Mouse (Mus musculus) midbrain, embryonic 14.5 days (tissue): ENCODE measurements at regions not wholly inside any gene's neighbourhood (a gene's known extent, or its start where the extent isn't known, plus 50 kb on each side); places are given as distances from the start of the nearest gene placed in this dataset.

Experiments used
- ATAC-seq: fragments of 200-750 bp; cut with Nextera tagmentation; 2 replicates; pipeline ENCODE4 v1.8.0; 2017; ENCODE audit warnings: moderate number of reproducible peaks, moderate library complexity; ENCODE audit not compliant: low FRiP score, low TSS enrichment
- DNase-seq: peaks from one replicate; pipeline ENCODE4 v3.0.0-alpha.2; 2015
- H3K27ac ChIP-seq: fragments of 300-500 bp; sonication (generic); replicated peaks from 2 replicates; pipeline ENCODE4 v1.5.1; 2014; ENCODE audit warnings: mild to moderate bottlenecking, low read depth, low read length, moderate library complexity
- H3K27me3 ChIP-seq: fragments of 300-500 bp; sonication (generic); 2 replicates; pipeline ENCODE4 v1.6.1; 2014; ENCODE audit warnings: low read length, control low read depth, mixed read lengths; ENCODE audit not compliant: control insufficient read depth, insufficient read depth
- H3K36me3 ChIP-seq: fragments of 300-500 bp; sonication (generic); 2 replicates; pipeline ENCODE4 v1.6.1; 2014; ENCODE audit warnings: low read length, control low read depth; ENCODE audit not compliant: control insufficient read depth, insufficient read depth
- H3K4me1 ChIP-seq: fragments of 300-500 bp; sonication (generic); 2 replicates; pipeline ENCODE4 v1.6.1; 2014; ENCODE audit warnings: mild to moderate bottlenecking, antibody characterized with exemption, low read length, control low read depth; ENCODE audit not compliant: control insufficient read depth, insufficient read depth
- H3K4me2 ChIP-seq: fragments of 300-500 bp; sonication (generic); 2 replicates; pipeline ENCODE4 v1.6.1; 2014; ENCODE audit warnings: mild to moderate bottlenecking, low read length, moderate library complexity
- H3K4me3 ChIP-seq: fragments of 300-500 bp; sonication (generic); replicated peaks from 2 replicates; pipeline ENCODE4 v1.5.1; 2014; ENCODE audit warnings: low read depth, low read length
- H3K9ac ChIP-seq: fragments of 300-500 bp; sonication (generic); replicated peaks from 2 replicates; pipeline ENCODE4 v1.6.1; 2014; ENCODE audit warnings: mild to moderate bottlenecking, low read length, moderate library complexity
- H3K9me3 ChIP-seq: fragments of 300-500 bp; sonication (generic); 2 replicates; pipeline ENCODE4 v1.6.1; 2016; ENCODE audit warnings: low read length, control low read depth, mixed read lengths; ENCODE audit not compliant: control insufficient read depth
- WGBS: fragments of 180-500 bp; shearing (Covaris S2); extraction: QIAGEN DNeasy Blood & Tissue Kit; methylation state at CpG from one replicate; pipeline ENCODE4 v1.1.7; 2014; 5-methylcytosine and 5-hydroxymethylcytosine counted together

DNA sequence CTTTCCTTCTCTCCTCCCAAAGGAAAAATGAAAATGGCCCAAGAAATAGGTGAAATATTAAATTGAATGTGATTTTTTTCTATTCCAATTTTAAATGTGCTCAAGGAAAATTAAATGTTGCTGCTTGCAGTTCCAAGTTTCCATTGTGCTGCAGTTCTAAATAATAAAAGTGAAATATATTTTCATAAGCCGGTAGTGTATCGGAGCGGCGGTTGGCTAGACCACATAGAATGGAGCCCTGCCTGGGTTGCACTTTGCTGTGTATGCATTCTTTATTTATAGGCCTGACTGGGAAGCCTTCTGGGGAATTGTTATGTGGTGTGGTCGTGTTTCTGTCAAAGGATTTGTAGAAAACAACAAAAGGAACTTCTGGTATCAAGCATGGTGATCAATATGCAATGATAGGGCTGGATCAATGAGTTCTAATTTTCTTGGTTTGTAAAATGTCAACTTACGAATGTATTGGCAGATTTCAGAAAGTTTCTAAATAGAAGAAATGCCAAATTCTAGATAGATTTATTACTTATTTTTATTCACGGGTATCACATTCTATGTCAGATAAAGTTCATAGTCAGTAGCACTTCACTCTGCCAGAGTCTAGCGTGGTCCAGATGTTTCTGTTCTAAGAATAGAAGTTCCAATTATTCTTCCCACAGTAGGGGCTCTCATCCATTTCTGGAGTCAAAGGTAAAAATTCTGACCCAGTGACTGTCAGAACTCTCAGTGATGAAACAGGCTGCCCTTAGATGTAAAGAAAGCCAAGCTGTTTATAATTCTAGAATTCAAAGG is 123.0 kb downstream of the Otol1 start:
- no peaks in the 10 kb centered on the region for H3K4me1 ChIP-seq
- H3K4me3 ChIP-seq = no peak overlapping the region
- H3K27me3 ChIP-seq = no peaks in the 10 kb centered on the region
- ATAC-seq = no peak
- no peak overlapping the region for H3K4me2 ChIP-seq
- 88% methylated on average over 8 of the region's 8 CpGs for WGBS
- H3K9me3 ChIP-seq = no peaks in the 10 kb centered on the region
- no peak overlapping the region for H3K27ac ChIP-seq
- H3K9ac ChIP-seq = no peak overlapping the region
- no peaks in the 10 kb centered on the region for H3K36me3 ChIP-seq
- no peak for DNase-seq

DNA sequence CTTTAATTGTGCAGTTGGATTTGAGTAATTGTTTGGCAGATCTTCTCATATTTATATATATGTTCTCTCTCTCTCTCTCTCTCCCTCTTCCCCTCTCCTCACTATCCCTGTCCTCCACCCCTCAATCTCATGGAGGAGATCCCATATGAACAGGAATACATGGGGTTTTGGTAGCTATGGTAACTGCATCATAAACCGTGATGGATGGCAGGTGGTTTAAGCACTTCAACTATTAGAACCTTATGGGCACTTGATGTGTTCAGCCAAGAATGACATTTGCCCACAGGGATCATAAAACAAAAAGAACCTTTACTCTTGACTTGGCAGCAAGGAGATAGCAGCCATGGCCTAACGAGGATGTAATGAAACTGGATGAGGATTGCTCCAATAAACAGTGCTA is 127.5 kb downstream of the Otol1 start:
- ATAC-seq (no peak), DNase-seq (peak; percentile 4)
- Histone ChIP-seq H3K9me3 (no peaks in the 10 kb centered on the region), H3K4me1 (no peaks in the 10 kb centered on the region), H3K27me3 (no peaks in the 10 kb centered on the region), H3K9ac (no peak overlapping the region), H3K4me3 (no peak overlapping the region), H3K4me2 (no peak overlapping the region), H3K27ac (no peak overlapping the region), H3K36me3 (no peaks in the 10 kb centered on the region)
- 57% methylated on average over 2 of the region's 2 CpGs for WGBS

DNA sequence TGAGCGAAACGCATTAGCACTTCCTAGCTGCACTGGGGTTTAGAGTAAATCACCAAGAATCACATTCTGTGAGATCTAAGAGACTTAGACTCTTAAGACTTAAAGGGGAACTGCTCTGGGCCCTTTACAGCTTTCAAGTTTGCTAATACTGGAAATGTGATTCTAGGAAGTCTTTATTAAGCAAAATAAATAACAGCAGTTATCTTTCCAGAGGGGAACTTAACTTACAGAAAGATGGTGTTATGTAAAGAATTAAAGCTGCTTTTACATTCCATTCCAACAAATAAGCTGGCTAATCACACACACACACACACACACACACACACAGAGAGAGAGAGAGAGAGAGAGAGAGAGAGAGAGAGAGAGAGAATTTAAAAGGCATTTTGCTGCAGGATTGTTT is 131.1 kb downstream of the Otol1 start:
- no peak overlapping the region for H3K4me3 ChIP-seq
- peak; percentile 33 for DNase-seq
- no peaks in the 10 kb centered on the region for H3K36me3 ChIP-seq
- no peak for ATAC-seq
- H3K4me1 ChIP-seq = no peaks in the 10 kb centered on the region
- no peak overlapping the region for H3K27ac ChIP-seq
- H3K9ac ChIP-seq = no peak overlapping the region
- no peaks in the 10 kb centered on the region for H3K9me3 ChIP-seq
- H3K4me2 ChIP-seq = no peak overlapping the region
- WGBS = 83% methylated on average over 2 of the region's 2 CpGs
- H3K27me3 ChIP-seq = no peaks in the 10 kb centered on the region

DNA sequence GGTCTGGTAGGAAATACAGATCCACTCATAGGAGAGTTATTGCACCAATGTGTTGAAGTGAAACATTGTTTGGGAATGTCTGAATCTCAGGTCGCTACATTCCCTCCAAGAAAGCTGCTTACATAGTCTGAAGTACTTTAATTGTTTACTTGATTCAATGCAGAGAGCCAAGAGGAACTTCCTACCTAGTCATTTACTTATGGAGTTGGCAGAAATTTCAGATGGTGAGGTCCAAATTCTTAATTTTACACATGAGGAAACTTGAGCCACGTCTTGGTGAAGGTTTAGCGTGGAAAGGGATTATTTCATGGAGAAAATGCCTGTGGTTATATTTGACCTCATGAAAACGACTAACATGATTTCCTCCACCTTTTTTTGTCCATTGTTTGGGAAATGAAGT is 131.5 kb downstream of the Otol1 start:
- no peak for DNase-seq
- Histone ChIP-seq H3K9me3 (no peaks in the 10 kb centered on the region), H3K4me1 (no peaks in the 10 kb centered on the region), H3K27ac (no peak overlapping the region), H3K4me3 (no peak overlapping the region), H3K9ac (no peak overlapping the region), H3K4me2 (no peak overlapping the region), H3K36me3 (no peaks in the 10 kb centered on the region), H3K27me3 (no peaks in the 10 kb centered on the region)
- WGBS = 77% methylated on average over 4 of the region's 4 CpGs
- no peak for ATAC-seq

DNA sequence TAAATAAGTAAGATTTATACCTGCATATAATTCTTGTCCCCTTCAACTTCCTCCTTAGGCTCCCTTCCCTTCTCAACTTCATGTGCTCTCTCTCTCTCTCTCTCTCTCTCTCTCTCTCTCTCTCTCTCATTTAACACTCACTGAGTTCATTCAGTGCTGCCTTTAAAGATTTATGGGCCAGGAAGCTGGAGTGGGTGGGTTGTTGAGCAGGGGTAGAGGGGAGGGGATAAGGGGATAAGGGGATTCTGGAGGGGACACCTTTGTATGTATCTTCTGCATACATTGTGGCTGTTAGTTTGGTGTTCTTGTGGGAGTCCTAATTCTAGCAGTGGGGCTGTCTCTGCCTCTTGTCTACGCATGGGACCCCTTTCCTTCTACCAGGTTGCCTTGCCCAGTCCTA is 138.3 kb downstream of the Otol1 start:
- 83% methylated on average over 1 of the region's 1 CpGs for WGBS
- no peaks in the 10 kb centered on the region for H3K27me3 ChIP-seq
- H3K9me3 ChIP-seq = no peaks in the 10 kb centered on the region
- ATAC-seq (no peak), DNase-seq (no peak)
- no peaks in the 10 kb centered on the region for H3K4me1 ChIP-seq
- H3K36me3 ChIP-seq = no peaks in the 10 kb centered on the region
- no peak overlapping the region for H3K4me2 ChIP-seq
- H3K9ac ChIP-seq = no peak overlapping the region
- no peak overlapping the region for H3K27ac ChIP-seq
- no peak overlapping the region for H3K4me3 ChIP-seq

DNA sequence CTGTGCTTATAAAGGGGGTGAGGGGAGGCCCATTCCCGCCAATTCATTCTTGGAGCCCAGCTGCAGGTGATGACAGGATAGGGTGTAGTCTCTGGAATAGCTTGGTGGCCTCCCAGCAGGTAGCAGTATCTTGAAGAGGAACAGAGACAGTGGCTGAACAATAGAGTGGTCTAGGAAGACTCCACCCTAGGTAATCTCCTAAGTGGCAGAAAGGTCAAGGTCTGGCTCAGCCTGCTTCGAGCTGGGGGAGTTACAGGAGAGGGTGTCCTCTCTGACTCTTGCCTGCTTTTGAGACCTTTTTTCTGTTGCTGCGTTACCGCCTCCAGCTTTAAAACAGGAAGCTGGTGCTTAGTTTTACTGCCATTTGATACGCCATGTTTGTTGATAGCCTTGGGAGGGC is 143.7 kb downstream of the Otol1 start:
- WGBS = 74% methylated on average over 5 of the region's 5 CpGs

DNA sequence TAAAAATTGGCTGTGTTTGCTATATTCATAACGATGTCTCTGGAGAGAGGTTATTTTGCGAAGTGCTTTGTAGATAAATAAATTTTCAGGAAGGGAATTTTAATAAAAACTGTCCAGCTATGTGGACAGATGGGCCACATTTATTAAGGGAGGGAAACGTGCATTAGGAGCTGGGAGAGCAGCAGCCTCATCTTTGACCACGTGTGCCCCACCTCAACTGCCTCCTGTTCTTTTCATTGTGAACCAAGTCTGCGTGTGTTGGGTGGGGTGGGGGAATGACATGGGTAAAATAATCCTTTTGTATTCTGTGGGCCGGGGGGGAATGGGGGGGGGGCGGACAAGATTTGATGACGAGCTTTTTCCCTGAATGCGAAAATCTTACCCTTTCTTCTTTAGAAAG is 152.6 kb downstream of the Otol1 start:
- no peak overlapping the region for H3K4me2 ChIP-seq
- no peaks in the 10 kb centered on the region for H3K4me1 ChIP-seq
- no peak overlapping the region for H3K4me3 ChIP-seq
- no peak overlapping the region for H3K9ac ChIP-seq
- H3K36me3 ChIP-seq = no peaks in the 10 kb centered on the region
- H3K27me3 ChIP-seq = no peaks in the 10 kb centered on the region
- no peak overlapping the region for H3K27ac ChIP-seq
- H3K9me3 ChIP-seq = no peaks in the 10 kb centered on the region
- peak; percentile 23 for DNase-seq
- 41% methylated on average over 9 of the region's 9 CpGs for WGBS
- no peak for ATAC-seq

More for the DNA sequence above, 143.7 kb downstream of the Otol1 start:
- Histone ChIP-seq H3K4me1 (no peaks in the 10 kb centered on the region), H3K4me2 (no peak overlapping the region), H3K27ac (no peak overlapping the region), H3K9ac (no peak overlapping the region), H3K4me3 (no peak overlapping the region), H3K27me3 (no peaks in the 10 kb centered on the region), H3K9me3 (no peaks in the 10 kb centered on the region), H3K36me3 (no peaks in the 10 kb centered on the region)
- DNase-seq = no peak
- ATAC-seq = no peak

DNA sequence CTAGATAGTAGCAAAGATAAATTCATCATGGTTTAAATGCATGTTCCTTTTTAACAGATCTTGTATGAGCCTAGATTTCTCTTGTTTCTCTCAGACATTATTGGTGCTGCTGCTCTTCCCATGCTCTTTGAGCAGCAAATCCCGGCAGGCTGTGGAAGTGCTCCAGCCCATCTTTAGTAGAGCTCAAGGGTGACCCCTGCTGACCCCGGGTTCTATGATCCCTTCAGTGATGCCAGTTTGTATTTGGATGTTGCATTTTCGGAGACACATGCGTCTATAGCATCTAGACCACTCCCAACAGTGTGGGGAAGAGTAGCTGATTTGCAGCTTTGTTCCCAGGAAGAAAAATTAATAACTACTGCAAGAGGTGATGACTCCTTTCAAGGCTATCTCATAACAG is 164.3 kb downstream of the Otol1 start:
- no peaks in the 10 kb centered on the region for H3K27me3 ChIP-seq
- no peaks in the 10 kb centered on the region for H3K36me3 ChIP-seq
- no peaks in the 10 kb centered on the region for H3K9me3 ChIP-seq
- H3K9ac ChIP-seq = no peak overlapping the region
- no peaks in the 10 kb centered on the region for H3K4me1 ChIP-seq
- no peak overlapping the region for H3K27ac ChIP-seq
- H3K4me2 ChIP-seq = no peak overlapping the region
- ATAC-seq (no peak), DNase-seq (no peak)
- no peak overlapping the region for H3K4me3 ChIP-seq
- 53% methylated on average over 4 of the region's 4 CpGs for WGBS

DNA sequence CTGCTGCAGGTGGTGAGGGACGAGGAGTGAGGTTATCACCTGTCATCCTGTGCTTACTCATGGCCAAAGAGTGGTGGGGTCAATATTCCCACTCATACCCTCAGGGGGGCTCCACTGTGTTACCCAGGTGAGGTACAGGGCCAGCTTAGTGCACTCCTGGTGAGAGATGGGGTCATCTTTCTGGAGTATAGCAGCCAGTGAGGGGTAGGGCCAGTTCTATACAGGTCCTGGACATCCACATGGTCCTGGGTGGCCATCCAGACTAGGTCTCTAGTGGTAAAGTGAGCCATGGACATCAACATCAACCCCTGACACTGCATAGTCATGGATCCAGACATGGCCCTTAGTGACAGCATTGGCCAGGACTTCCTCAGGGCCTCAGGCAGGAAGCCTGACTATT is 169.0 kb downstream of the Otol1 start:
- H3K4me3 ChIP-seq = no peak overlapping the region

More for the DNA sequence above, 169.0 kb downstream of the Otol1 start:
- no peaks in the 10 kb centered on the region for H3K4me1 ChIP-seq
- DNase-seq = no peak
- H3K9me3 ChIP-seq = no peaks in the 10 kb centered on the region
- WGBS = 81% methylated on average over 1 of the region's 1 CpGs
- H3K9ac ChIP-seq = no peak overlapping the region
- H3K36me3 ChIP-seq = no peaks in the 10 kb centered on the region
- no peak overlapping the region for H3K27ac ChIP-seq
- no peak overlapping the region for H3K4me2 ChIP-seq
- no peaks in the 10 kb centered on the region for H3K27me3 ChIP-seq
- ATAC-seq = peak; percentile 43
